Comparison of ENCODE assay signal across 8 mouse cellular contexts in the genomic region with DNA sequence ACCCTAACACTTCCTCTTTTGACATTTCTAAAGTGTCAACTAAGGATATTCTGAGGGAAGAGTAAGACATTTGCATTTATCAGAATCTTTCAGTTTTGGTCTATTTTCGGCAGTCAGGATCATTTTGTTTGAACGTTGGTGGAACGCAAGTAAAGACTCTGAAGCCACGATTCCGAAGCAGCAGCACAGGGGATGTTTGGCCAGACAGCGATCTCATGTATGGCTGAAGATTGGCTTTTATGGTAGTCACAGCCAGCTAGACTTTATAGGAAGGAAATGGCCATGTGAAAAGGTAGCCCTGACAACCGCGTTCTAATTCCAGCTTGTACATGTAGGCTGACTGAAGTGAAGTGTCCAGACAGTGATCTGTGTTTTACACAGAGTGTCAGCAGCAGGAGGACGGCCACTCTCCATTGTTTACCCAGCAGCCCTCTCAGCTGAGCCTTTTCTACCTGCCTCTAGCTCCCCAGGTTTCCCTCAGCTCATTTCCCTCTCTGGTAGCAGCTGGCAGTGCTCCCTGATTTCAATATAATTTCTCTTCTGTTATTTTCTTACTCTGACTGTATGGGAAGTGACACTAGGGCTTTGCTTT. TPM values are rescaled to one million over a fixed set of nuclear protein-coding genes. Genes with fewer than 3 reads are reported as not detected.
DNase-seq lines count a peak whose midpoint lies in the region; ATAC-seq and TF ChIP-seq lines count a peak whose summit lies in the region.
"Not testable (repeated sequence)": the region's sequence is repeated elsewhere in the genome, so short reads cannot be mapped to it uniquely, and the experiment has no call there.

No protein-coding gene starts in this region.

- not testable (repeated sequence) for TF ChIP-seq CTCF in E14TG2a.4 (conservative IDR thresholded peaks at IDR 0.05; ENCODE audit: low read length); kidney, adult 2 months (conservative IDR thresholded peaks at IDR 0.05; ENCODE audit: insufficient read depth, insufficient read length, low read depth, low read length)

- peak overlapping the region; percentile 68 for H3K9ac ChIP-seq in forebrain, embryonic 13.5 days
- peak overlapping the region; percentile 61 for H3K9ac ChIP-seq in heart, embryonic 15.5 days
- H3K9ac ChIP-seq in liver, embryonic 12.5 days, result peak overlapping the region; percentile 65
- H3K9ac ChIP-seq in neural tube, embryonic 15.5 days (replicated peaks), result peak overlapping the region; percentile 40

- peaks cover 26% of the 10 kb centered on the region for H3K36me3 ChIP-seq in E14TG2a.4 (ENCODE audit: insufficient read depth, low read length)
- peaks cover 14% of the 10 kb centered on the region for H3K36me3 ChIP-seq in forebrain, embryonic 13.5 days (ENCODE audit: poor library complexity, severe bottlenecking)
- H3K36me3 ChIP-seq in heart, embryonic 15.5 days; kidney, adult 2 months (ENCODE audit: control insufficient read depth, insufficient read depth, low read length); neural tube, embryonic 15.5 days: not testable (repeated sequence)
- peaks cover 12% of the 10 kb centered on the region for H3K36me3 ChIP-seq in liver, embryonic 12.5 days

- peak overlapping the region; percentile 48 for H3K27ac ChIP-seq in forebrain, embryonic 13.5 days
- H3K27ac ChIP-seq in heart, embryonic 15.5 days, result peak overlapping the region; percentile 79
- H3K27ac ChIP-seq in kidney, adult 2 months (ENCODE audit: insufficient read depth, low read depth, low read length), result not testable (repeated sequence)
- H3K27ac ChIP-seq in liver, embryonic 12.5 days, result peak overlapping the region; percentile 57
- H3K27ac ChIP-seq in neural tube, embryonic 15.5 days (replicated peaks), result peak overlapping the region; percentile 65

- DNase-seq in kidney, adult 2 months, result not testable (repeated sequence)

- peak overlapping the region; percentile 85 for H3K4me3 ChIP-seq in E14TG2a.4 (replicated peaks; ENCODE audit: low read length)
- peak overlapping the region; percentile 45 for H3K4me3 ChIP-seq in forebrain, embryonic 13.5 days
- H3K4me3 ChIP-seq in heart, embryonic 15.5 days, result peak overlapping the region; percentile 54
- peak overlapping the region; percentile 49 for H3K4me3 ChIP-seq in kidney, adult 2 months (ENCODE audit: insufficient read depth, low read depth, low read length)
- H3K4me3 ChIP-seq in liver, embryonic 12.5 days, result peak overlapping the region; percentile 56
- H3K4me3 ChIP-seq in neural tube, embryonic 15.5 days (replicated peaks), result peak overlapping the region; percentile 41

- peak; percentile 20; the same call in 1 of the 2 replicates for ATAC-seq in common myeloid progenitor, adult 5-6 weeks (replicated peaks; ENCODE audit: low read depth, poor library complexity, severe bottlenecking)
- ATAC-seq in forebrain, embryonic 13.5 days, result peak; percentile 52
- peak; percentile 29 for ATAC-seq in heart, embryonic 15.5 days (replicated peaks; ENCODE audit: insufficient number of reproducible peaks, insufficient read depth, low FRiP score, low read depth)
- ATAC-seq in liver, embryonic 12.5 days, result peak; percentile 29
- ATAC-seq in megakaryocyte-erythroid progenitor cell, adult 5-6 weeks (replicated peaks; ENCODE audit: low FRiP score, low TSS enrichment, poor library complexity, severe bottlenecking), result peak; percentile 44
- ATAC-seq in neural tube, embryonic 15.5 days (ENCODE audit: low FRiP score), result peak; percentile 63

- H3K4me2 ChIP-seq in forebrain, embryonic 13.5 days, result peak overlapping the region; percentile 60
- peak overlapping the region; percentile 60 for H3K4me2 ChIP-seq in heart, embryonic 15.5 days
- peak overlapping the region; percentile 59 for H3K4me2 ChIP-seq in liver, embryonic 12.5 days
- H3K4me2 ChIP-seq in neural tube, embryonic 15.5 days, result peak overlapping the region; percentile 58

- H3K4me1 ChIP-seq in E14TG2a.4 (replicated peaks; ENCODE audit: low read depth, low read length), result peaks cover 32% of the 10 kb centered on the region
- H3K4me1 ChIP-seq in forebrain, embryonic 13.5 days, result peaks cover 11% of the 10 kb centered on the region
- not testable (repeated sequence) for H3K4me1 ChIP-seq in heart, embryonic 15.5 days (replicated peaks); kidney, adult 2 months (ENCODE audit: control insufficient read depth, insufficient read depth, low read length)
- H3K4me1 ChIP-seq in liver, embryonic 12.5 days, result peaks cover 10% of the 10 kb centered on the region; the same call in 1 of the 2 replicates
- H3K4me1 ChIP-seq in neural tube, embryonic 15.5 days, result peaks cover 23% of the 10 kb centered on the region

- WGBS in forebrain, embryonic 13.5 days, result 6% methylated on average over 9 of the region's 9 CpGs
- 2% methylated on average over 9 of the region's 9 CpGs for WGBS in heart, embryonic 15.5 days
- 2% methylated on average over 9 of the region's 9 CpGs for WGBS in kidney, adult 2 months
- WGBS in liver, embryonic 12.5 days (ENCODE audit: insufficient replicate concordance), result 7% methylated on average over 9 of the region's 9 CpGs
- WGBS in neural tube, embryonic 15.5 days, result 2% methylated on average over 9 of the region's 9 CpGs

- H3K9me3 ChIP-seq in E14TG2a.4 (ENCODE audit: low read length); forebrain, embryonic 13.5 days (replicated peaks); heart, embryonic 15.5 days (replicated peaks); liver, embryonic 12.5 days (replicated peaks); neural tube, embryonic 15.5 days (replicated peaks): not testable (repeated sequence)

- TF ChIP-seq POLR2A in kidney, adult 2 months (IDR thresholded peaks at IDR 0.05; ENCODE audit: low read depth, low read length), result not testable (repeated sequence)

- H3K27me3 ChIP-seq in E14TG2a.4 (ENCODE audit: insufficient read depth, low read length); forebrain, embryonic 13.5 days; heart, embryonic 15.5 days; kidney, adult 2 months (replicated peaks; ENCODE audit: control insufficient read depth, insufficient read depth, low read length); liver, embryonic 12.5 days (replicated peaks); neural tube, embryonic 15.5 days (replicated peaks): not testable (repeated sequence)

RNA-seq across cellular contexts. Expression of gene Dynlt1b, which starts 0.6 kb away (rescaled TPM):
- total RNA-seq in common myeloid progenitor, adult 5-6 weeks (2017), result 95.3 and 115 TPM in 2 replicates
- polyA plus RNA-seq in forebrain, embryonic 13.5 days (2015; fragmentation: Nextera tagmentation; extraction: Ambion mirVana), result 931 and 992 TPM in 2 replicates
- 361 and 375 TPM in 2 replicates for polyA plus RNA-seq in heart, embryonic 15.5 days (2015; fragmentation: Nextera tagmentation; extraction: Ambion mirVana)
- 205 and 213 TPM in 2 replicates for polyA plus RNA-seq in kidney, adult 2 months (2012; rRNA removed)
- polyA plus RNA-seq in liver, embryonic 12.5 days (2016; fragmentation: Nextera tagmentation; extraction: Ambion mirVana), result 229 and 235 TPM in 2 replicates
- 73.6 and 91.2 TPM in 2 replicates for total RNA-seq in megakaryocyte-erythroid progenitor cell, adult 5-6 weeks (2014; fragmentation: Nextera tagmentation)
- 101 and 104 TPM in 2 replicates for total RNA-seq in megakaryocyte-erythroid progenitor cell, adult 5-6 weeks (2017)
- polyA plus RNA-seq in neural tube, embryonic 15.5 days (2015; fragmentation: Nextera tagmentation; extraction: Ambion mirVana), result 1,064 and 1,207 TPM in 2 replicates
